In genomic region chr13:32338513-32339365, GRCm38 (mm10) we compare ENCODE assay signal across 8 mouse cellular contexts. TPM values are rescaled to one million over a fixed set of nuclear protein-coding genes. Genes with fewer than 3 reads are reported as not detected.
DNase-seq lines count a peak whose midpoint lies in the region; ATAC-seq lines count a peak whose summit lies in the region.

Gene Gmds (minus strand): TSS chr13:32338740.

- H3K4me3 ChIP-seq in hindbrain, embryonic 13.5 days = peak within 1 kb of the TSS; percentile 84

- peak within 1 kb of the TSS; percentile 82 for H3K4me2 ChIP-seq in hindbrain, embryonic 13.5 days

- H3K27ac ChIP-seq in hindbrain, embryonic 13.5 days = peak within 1 kb of the TSS; percentile 78

- H3K36me3 ChIP-seq in hindbrain, embryonic 13.5 days = peaks cover 2% of the 10 kb centered on the region

- peaks cover 13% of the 10 kb centered on the region for H3K4me1 ChIP-seq in hindbrain, embryonic 13.5 days (replicated peaks)

- peak; percentile 100 for ATAC-seq in hindbrain, embryonic 13.5 days (ENCODE audit: low FRiP score)

- DNase-seq in NIH3T3 (ENCODE audit: low read depth) = peak; percentile 96
- DNase-seq in cerebellum, postnatal 10 days = peak; percentile 95 to 98
- DNase-seq in frontal cortex, postnatal 14 days (ENCODE audit: low spot score in 2 of 2) = peak; percentile 86 to 88
- DNase-seq in layer of hippocampus, postnatal 25 days (ENCODE audit: extremely low spot score in 1 of 2, low spot score in 1 of 2) = peak; percentile 79 to 82
- peak; percentile 94 for DNase-seq in lung, postnatal 25 days (ENCODE audit: low spot score)
- DNase-seq in retina, embryonic 14.5 days (ENCODE audit: low spot score) = peak; percentile 95
- DNase-seq in thymus, postnatal 4 days = peak; percentile 97

- H3K9ac ChIP-seq in hindbrain, embryonic 13.5 days = peak within 1 kb of the TSS; percentile 92

- peaks cover 4% of the 10 kb centered on the region; the same call in 1 of the 2 replicates for H3K9me3 ChIP-seq in hindbrain, embryonic 13.5 days

- H3K27me3 ChIP-seq in hindbrain, embryonic 13.5 days = no peaks in the 10 kb centered on the region

- WGBS in hindbrain, embryonic 13.5 days = 4% methylated on average over 46 of the region's 55 CpGs

RNA-seq across cellular contexts. Expression of gene Gmds, which starts in this region (rescaled TPM):
- polyA plus RNA-seq in hindbrain, embryonic 13.5 days (2015; fragmentation: Nextera tagmentation; extraction: Ambion mirVana) = 34.3 and 37.1 TPM in 2 replicates
- total RNA-seq in layer of hippocampus, postnatal 25 days (2021) = 10 to 100 TPM; 12.7 to 16.5 TPM

Comparison
In these comparisons a context has a peak if more than half of its experiments do, and no peak if none do; other contexts are left out.
1. Peak in every context shown above with its lines: DNase-seq, ATAC-seq, H3K4me3 ChIP-seq and H3K27ac ChIP-seq.